Mouse (Mus musculus): Measurements from ENCODE around the gene Zmynd12. TPM values are rescaled to one million over a fixed set of nuclear protein-coding genes. Genes with fewer than 3 reads are reported as not detected.

Gene Zmynd12
- 5.8 and 6.4 TPM in 2 replicates for polyA plus RNA-seq (2012; rRNA removed)

DNA sequence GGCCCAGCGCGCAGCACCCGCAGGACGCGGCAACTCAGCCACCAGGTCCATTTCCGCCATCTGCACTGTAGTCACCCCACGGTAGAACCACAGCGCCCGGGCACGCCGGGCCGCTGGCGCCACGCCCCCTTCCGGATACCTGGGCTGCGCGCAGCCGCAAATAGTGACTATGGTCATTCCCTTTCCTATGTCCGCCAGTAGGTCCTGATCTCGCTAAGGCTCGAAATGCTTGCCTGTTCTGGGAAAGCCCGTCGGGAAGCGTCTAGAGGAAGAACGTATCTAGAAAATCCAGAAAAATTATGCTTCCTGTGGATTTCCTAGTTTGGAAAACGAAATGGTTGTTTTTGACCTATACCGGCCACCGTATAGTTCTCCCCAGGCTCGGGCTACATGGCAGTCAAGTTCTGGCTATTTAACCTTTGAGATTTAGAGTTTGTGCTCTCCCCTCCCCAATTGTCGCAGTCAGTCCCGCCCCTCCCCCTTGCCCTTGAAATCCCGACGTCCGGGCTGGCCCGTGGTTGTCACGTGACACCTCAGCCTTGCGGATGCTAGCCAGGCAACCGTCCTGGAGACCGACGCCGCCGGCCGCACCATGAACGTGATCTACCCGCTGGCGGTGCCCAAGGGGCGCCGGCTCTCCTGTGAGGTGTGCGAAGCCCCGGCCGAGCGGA lies at the start of gene Zmynd12, which contains the start of gene Ppcs:
TSS of gene Zmynd12 (plus strand) at position 521 of the 671 bp plus-strand sequence.
TSS of gene Ppcs (minus strand) at position 127 of the 671 bp plus-strand sequence.
- peak; percentile 87 for DNase-seq
- WGBS: under 1% methylated on average over 52 of the region's 52 CpGs
- H3K4me1 ChIP-seq (ENCODE audit: control insufficient read depth, insufficient read depth, low read length): peaks cover 7% of the 10 kb centered on the region
- peak within 1 kb of the TSS; percentile 78 for H3K4me3 ChIP-seq (replicated peaks; ENCODE audit: extremely low read depth, low read depth, low read length)
- TF ChIP-seq POLR2A (IDR thresholded peaks at IDR 0.05; ENCODE audit: borderline replicate concordance, extremely low read depth, low read depth, low read length): peak; percentile 46; the same call in 1 of the 2 replicates
- no peak for TF ChIP-seq CTCF (IDR thresholded peaks at IDR 0.05; ENCODE audit: insufficient read depth, low read length)

DNA sequence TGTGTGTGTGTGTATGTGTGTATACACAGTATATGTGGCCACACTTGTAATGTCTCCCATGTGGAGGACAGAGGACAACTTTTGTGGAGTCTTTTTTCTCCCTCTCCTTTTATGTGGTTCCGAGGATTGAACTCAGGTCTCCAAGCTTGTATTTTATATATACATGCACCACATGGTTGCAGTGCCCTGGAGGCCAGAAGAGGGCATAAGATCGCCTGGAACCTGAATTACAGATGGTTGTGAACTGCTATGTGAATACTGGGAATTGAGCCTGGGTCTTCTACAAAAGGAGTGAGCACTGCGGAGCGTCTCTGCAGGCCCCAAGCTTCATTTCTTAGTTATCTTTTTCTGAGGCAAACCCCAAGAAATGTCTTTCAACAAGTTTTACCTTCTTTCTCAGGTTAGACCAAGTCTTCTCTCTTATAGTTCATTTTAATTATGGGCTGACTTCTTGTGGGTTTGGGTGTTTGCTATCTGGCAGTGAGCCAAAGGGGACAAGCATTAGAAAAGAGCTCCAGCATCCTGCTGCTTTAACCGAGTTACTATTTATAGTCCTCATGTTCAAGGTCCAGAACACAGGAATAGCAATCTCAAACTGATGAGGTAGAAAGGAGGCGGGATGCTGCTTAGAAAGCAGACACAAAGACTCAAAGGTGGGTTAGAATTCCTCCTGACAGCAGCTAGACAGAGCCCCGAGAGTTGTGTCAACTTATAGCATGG lies 41.0 kb upstream of the Zmynd12 start:
- WGBS: 65% methylated on average over 7 of the region's 7 CpGs
- no peak overlapping the region for H3K4me3 ChIP-seq (replicated peaks; ENCODE audit: extremely low read depth, low read depth, low read length)
- DNase-seq: no peak
- TF ChIP-seq CTCF (IDR thresholded peaks at IDR 0.05; ENCODE audit: insufficient read depth, low read length): no peak
- no peak for TF ChIP-seq POLR2A (IDR thresholded peaks at IDR 0.05; ENCODE audit: borderline replicate concordance, extremely low read depth, low read depth, low read length)
- H3K4me1 ChIP-seq (ENCODE audit: control insufficient read depth, insufficient read depth, low read length): no peaks in the 10 kb centered on the region

DNA sequence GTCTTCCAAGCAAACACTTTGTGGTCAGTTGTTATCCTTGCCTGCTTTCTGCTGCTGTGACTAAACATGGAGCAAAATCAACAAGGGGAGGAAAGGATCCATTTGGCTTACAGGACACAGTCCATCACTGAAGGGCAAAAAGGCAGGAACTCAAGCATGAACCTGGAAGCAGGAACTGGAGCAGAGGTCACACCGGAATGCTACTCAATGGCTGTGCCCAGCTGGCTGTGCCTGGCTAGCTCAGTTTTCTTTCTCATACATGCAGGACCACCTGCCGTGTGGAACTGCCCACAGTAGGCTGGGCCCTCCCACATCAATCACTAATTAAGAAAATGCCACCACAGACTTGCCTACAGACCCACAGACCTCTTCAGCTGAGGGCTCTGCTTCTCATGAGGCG lies 33.4 kb upstream of the Zmynd12 start:
- 75% methylated on average over 3 of the region's 3 CpGs for WGBS
- no peak for DNase-seq
- no peaks in the 10 kb centered on the region for H3K4me1 ChIP-seq (ENCODE audit: control insufficient read depth, insufficient read depth, low read length)
- TF ChIP-seq CTCF (IDR thresholded peaks at IDR 0.05; ENCODE audit: insufficient read depth, low read length) (no peak), POLR2A (IDR thresholded peaks at IDR 0.05; ENCODE audit: borderline replicate concordance, extremely low read depth, low read depth, low read length) (no peak)
- H3K4me3 ChIP-seq (replicated peaks; ENCODE audit: extremely low read depth, low read depth, low read length): no peak overlapping the region

- no peak for DNase-seq
- 84% methylated on average over 1 of the region's 1 CpGs for WGBS
- TF ChIP-seq CTCF (IDR thresholded peaks at IDR 0.05; ENCODE audit: insufficient read depth, low read length) (peak; percentile 32), POLR2A (IDR thresholded peaks at IDR 0.05; ENCODE audit: borderline replicate concordance, extremely low read depth, low read depth, low read length) (no peak)
These were observed 32.2 kb upstream of the Zmynd12 start for GRCm38 (mm10) chr4:119390369-119390768.

GRCm38 (mm10) chr4:119398751-119399150 lies 23.9 kb upstream of the Zmynd12 start:
- no peak overlapping the region for H3K4me3 ChIP-seq (replicated peaks; ENCODE audit: extremely low read depth, low read depth, low read length)
- TF ChIP-seq CTCF (IDR thresholded peaks at IDR 0.05; ENCODE audit: insufficient read depth, low read length) (no peak), POLR2A (IDR thresholded peaks at IDR 0.05; ENCODE audit: borderline replicate concordance, extremely low read depth, low read depth, low read length) (no peak)
- H3K4me1 ChIP-seq (ENCODE audit: control insufficient read depth, insufficient read depth, low read length): no peaks in the 10 kb centered on the region
- DNase-seq: no peak
- 66% methylated on average over 7 of the region's 7 CpGs for WGBS

More at GRCm38 (mm10) chr4:119390369-119390768, 32.2 kb upstream of the Zmynd12 start:
- Histone ChIP-seq H3K4me3 (replicated peaks; ENCODE audit: extremely low read depth, low read depth, low read length) (no peak overlapping the region), H3K4me1 (ENCODE audit: control insufficient read depth, insufficient read depth, low read length) (no peaks in the 10 kb centered on the region)

DNA sequence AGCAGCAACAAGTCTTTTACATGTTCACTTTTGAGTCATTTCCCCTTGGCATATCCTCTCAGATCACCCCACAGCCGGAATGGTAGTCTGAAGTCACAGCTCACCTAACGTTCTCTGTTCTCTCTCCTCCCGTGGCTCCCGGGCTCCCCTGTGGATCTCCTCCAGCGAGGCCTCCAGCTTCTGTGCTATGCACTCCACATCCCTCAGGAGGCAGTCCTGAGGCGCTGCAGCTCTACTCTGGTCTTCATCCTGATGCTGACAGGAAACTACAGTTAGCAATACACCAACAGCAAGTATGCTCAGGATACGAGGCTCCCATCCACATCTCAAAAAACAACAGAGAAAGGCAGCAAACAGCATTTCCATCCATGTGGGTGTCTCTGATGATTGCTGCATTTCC lies 21.7 kb upstream of the Zmynd12 start:
- H3K4me3 ChIP-seq (replicated peaks; ENCODE audit: extremely low read depth, low read depth, low read length): no peak overlapping the region
- DNase-seq: no peak
- TF ChIP-seq CTCF (IDR thresholded peaks at IDR 0.05; ENCODE audit: insufficient read depth, low read length) (no peak), POLR2A (IDR thresholded peaks at IDR 0.05; ENCODE audit: borderline replicate concordance, extremely low read depth, low read depth, low read length) (no peak)
- no peaks in the 10 kb centered on the region for H3K4me1 ChIP-seq (ENCODE audit: control insufficient read depth, insufficient read depth, low read length)
- 56% methylated on average over 7 of the region's 7 CpGs for WGBS

DNA sequence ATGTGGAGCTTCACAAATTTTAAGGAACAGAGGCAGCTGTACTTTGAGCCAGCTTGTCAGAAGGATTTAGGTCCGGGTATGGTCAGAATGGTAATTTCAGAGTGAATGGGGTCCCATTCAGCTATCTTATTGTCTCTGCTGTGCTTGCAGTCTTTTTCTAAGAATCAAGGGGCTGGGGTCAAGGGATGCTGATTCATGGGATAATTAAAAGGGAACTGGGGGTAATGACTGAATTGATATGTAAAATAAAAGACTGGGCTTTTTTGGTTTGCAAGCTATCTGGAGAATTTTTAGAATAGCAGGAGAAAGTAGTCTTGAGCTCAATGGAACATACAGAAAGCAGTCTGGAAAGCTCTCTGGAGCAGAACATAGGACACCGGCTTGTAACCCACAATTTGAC lies 19.2 kb upstream of the Zmynd12 start:
- no peak for DNase-seq
- H3K4me3 ChIP-seq (replicated peaks; ENCODE audit: extremely low read depth, low read depth, low read length): no peak overlapping the region
- H3K4me1 ChIP-seq (ENCODE audit: control insufficient read depth, insufficient read depth, low read length): no peaks in the 10 kb centered on the region
- TF ChIP-seq CTCF (IDR thresholded peaks at IDR 0.05; ENCODE audit: insufficient read depth, low read length): no peak
- WGBS: 95% methylated on average over 2 of the region's 2 CpGs

DNA sequence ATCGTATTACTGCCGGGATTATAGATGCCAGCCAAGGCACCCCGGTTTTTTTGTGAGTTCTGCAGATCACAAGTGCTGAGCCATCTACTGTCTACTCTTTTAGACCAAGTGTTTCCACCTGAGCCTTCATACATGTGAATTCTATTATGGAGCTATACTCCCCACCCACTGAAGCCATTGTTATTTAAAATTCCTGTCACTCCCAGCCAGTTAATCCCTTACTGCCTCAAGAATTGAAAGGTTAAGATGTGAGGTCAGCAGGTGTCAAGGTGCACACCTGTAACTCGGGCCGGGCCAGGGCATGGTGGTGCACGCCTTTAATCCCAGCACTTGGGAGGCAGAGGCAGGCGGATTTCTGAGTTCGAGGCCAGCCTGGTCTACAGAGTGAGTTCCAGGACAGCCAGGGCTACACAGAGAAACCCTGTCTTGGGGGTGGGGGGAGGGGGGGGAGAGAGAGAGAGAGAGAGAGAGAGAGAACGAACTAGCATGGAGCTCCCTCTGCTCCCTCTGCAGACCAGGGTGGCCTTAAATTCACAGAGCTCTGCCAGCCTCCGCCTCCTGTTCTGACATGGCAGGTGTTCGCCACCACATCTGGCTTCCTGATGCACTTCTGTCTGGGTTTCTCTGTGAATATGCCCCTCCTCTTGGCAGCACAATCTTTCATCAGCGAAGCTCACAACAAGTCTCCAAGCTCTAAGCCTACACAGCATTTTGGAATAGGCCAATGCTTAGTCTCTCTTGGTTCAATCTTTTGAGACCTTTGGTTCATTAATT lies 10.6 kb upstream of the Zmynd12 start:
- 75% methylated on average over 12 of the region's 12 CpGs for WGBS
- Histone ChIP-seq H3K4me1 (ENCODE audit: control insufficient read depth, insufficient read depth, low read length) (peaks cover 4% of the 10 kb centered on the region), H3K4me3 (replicated peaks; ENCODE audit: extremely low read depth, low read depth, low read length) (no peak overlapping the region)
- no peak for DNase-seq
- TF ChIP-seq POLR2A (IDR thresholded peaks at IDR 0.05; ENCODE audit: borderline replicate concordance, extremely low read depth, low read depth, low read length) (no peak), CTCF (IDR thresholded peaks at IDR 0.05; ENCODE audit: insufficient read depth, low read length) (no peak)

GRCm38 (mm10) chr4:119412791-119413190 lies 9.8 kb upstream of the Zmynd12 start:
- no peak for DNase-seq
- peaks cover 4% of the 10 kb centered on the region for H3K4me1 ChIP-seq (ENCODE audit: control insufficient read depth, insufficient read depth, low read length)
- no peak for TF ChIP-seq CTCF (IDR thresholded peaks at IDR 0.05; ENCODE audit: insufficient read depth, low read length)
- no peak for TF ChIP-seq POLR2A (IDR thresholded peaks at IDR 0.05; ENCODE audit: borderline replicate concordance, extremely low read depth, low read depth, low read length)
- H3K4me3 ChIP-seq (replicated peaks; ENCODE audit: extremely low read depth, low read depth, low read length): no peak overlapping the region
- WGBS: 58% methylated on average over 6 of the region's 6 CpGs

All from lung, adult 2 months (tissue).